Mouse (Mus musculus) heart, adult 2 months (tissue): ENCODE data around the gene Sptbn1. TPM values are rescaled to one million over a fixed set of nuclear protein-coding genes. Genes with fewer than 3 reads are reported as not detected.

ENCODE experiments used
- DNase-seq, 2 experiments: peaks; one replicate each; pipeline ENCODE4 v3.0.0; 2021
- H3K27ac ChIP-seq: fragments of 200-600 bp; 2 replicates; pipeline ENCODE4 v1.8.1; 2022
- H3K27me3 ChIP-seq: fragments of 200-500 bp; 2 replicates; pipeline ENCODE4 v1.6.1; 2012; ENCODE audit warnings: mild to moderate bottlenecking, low read length, inconsistent platforms, mixed read lengths; ENCODE audit not compliant: control insufficient read depth, insufficient read depth
- H3K36me3 ChIP-seq: fragments of 200-500 bp; 2 replicates; pipeline ENCODE4 v1.6.1; 2012; ENCODE audit warnings: low read length, inconsistent platforms; ENCODE audit not compliant: control insufficient read depth, insufficient read depth
- H3K4me1 ChIP-seq: fragments of 200-500 bp; 2 replicates; pipeline ENCODE4 v1.6.1; 2011; ENCODE audit warnings: low read length; ENCODE audit not compliant: control insufficient read depth, insufficient read depth
- H3K4me3 ChIP-seq: fragments of 200-600 bp; 2 replicates; pipeline ENCODE4 v1.8.1; 2022
- H3K79me2 ChIP-seq: fragments of 200-500 bp; replicated peaks from 2 replicates; pipeline ENCODE4 v1.6.1; 2012; ENCODE audit warnings: mild to moderate bottlenecking, inconsistent platforms, low read length, moderate library complexity, mixed read lengths; ENCODE audit not compliant: control insufficient read depth, insufficient read depth
- H3K9ac ChIP-seq: fragments of 200-500 bp; 2 replicates; pipeline ENCODE4 v1.6.1; 2012; ENCODE audit warnings: low read depth, mild to moderate bottlenecking, control low read depth, inconsistent platforms, low read length, mixed read lengths
- CTCF ChIP-seq: fragments of 200-600 bp; IDR thresholded peaks from 2 replicates; pipeline ENCODE4 v1.8.1; 2022; ENCODE audit warnings: antibody characterized with exemption, mild to moderate bottlenecking, moderate library complexity
- EP300 ChIP-seq: fragments of 200-500 bp; IDR thresholded peaks from 2 replicates; pipeline ENCODE4 v1.6.1; 2011; ENCODE audit warnings: low read depth, low read length, control low read depth; ENCODE audit not compliant: insufficient read depth
- POLR2A ChIP-seq: fragments of 200-500 bp; IDR thresholded peaks from 2 replicates; pipeline ENCODE4 v1.6.1; 2011; ENCODE audit warnings: mild to moderate bottlenecking, low read depth, low read length, control low read depth; ENCODE audit not compliant: insufficient read depth
- WGBS: fragments of 180-500 bp; shearing (Covaris S2); methylation state at CpG from one replicate; pipeline ENCODE4 v1.1.7; 2018; 5-methylcytosine and 5-hydroxymethylcytosine counted together
- intact Hi-C: fragments of 180-260 bp; cut with DNase I; formaldehyde crosslinking; loops from one replicate; pipeline ENCODE4 v1.15.1; 2025
- polyA plus RNA-seq: library from polyadenylated mRNA; depleted of rRNA; stranded (reverse); fragments of >200 nt; gene quantifications from 2 replicates; pipeline ENCODE4 v1.2.3, GENCODE M21; 2012
- total RNA-seq, 2 experiments: library from RNA; stranded (reverse); gene quantifications; 2 replicates each; pipeline ENCODE4 v1.2.3; 2021

Gene Sptbn1
- total and polyA plus RNA-seq, 3 experiments: 169 to 570 (median 509) TPM

DNA sequence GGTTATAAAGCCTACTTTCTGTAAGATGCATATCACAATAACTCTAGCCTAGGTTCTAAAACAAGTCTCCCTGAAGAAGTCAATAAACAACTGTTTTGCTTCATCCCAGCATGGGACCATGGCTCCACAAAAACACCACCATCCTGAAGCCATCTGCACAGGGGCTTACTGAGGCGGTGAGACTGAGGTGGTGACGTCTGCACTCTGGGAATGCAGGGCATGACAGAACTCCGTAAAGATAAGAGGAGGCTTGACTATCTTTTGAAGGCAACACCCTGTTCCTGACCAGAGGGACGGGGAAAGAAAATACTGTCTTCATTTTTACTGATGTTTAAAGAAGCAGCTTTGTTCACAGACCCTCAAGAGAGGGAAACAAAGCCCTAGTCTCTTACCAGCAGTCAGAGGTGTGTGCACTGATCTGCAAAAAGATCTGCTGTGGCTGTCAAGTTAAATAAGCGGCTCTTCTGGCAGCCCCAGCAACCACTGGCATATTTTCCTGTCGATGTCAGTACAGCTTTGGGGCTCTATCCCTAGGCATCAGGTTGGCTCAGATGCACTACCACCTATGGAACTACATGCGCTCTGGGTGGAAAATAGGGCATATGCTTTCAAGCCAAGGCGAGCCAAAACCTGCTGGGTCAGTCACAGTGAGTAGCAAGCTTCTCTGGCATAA is 109.8 kb downstream of the Sptbn1 start:
- no peak overlapping the region for H3K4me3 ChIP-seq
- peak overlapping the region; percentile 80 for H3K27ac ChIP-seq
- H3K36me3 ChIP-seq: peaks cover 89% of the 10 kb centered on the region
- 27% methylated on average over 8 of the region's 8 CpGs for WGBS
- peaks cover 56% of the 10 kb centered on the region for H3K4me1 ChIP-seq
- TF ChIP-seq CTCF: no peak
- 0 out of 2 replicates have a peak, but pooled peaks have one; percentile 20 for TF ChIP-seq POLR2A
- TF ChIP-seq EP300: 0 out of 2 replicates have a peak, but pooled peaks have one; percentile 39
- no peaks in the 10 kb centered on the region for H3K27me3 ChIP-seq
- H3K79me2 ChIP-seq: peaks cover 12% of the 10 kb centered on the region
- intact Hi-C loops: no loop called here
- H3K9ac ChIP-seq: peak overlapping the region; percentile 28; the same call in 1 of the 2 replicates
- DNase-seq: peak; percentile 34 to 54

DNA sequence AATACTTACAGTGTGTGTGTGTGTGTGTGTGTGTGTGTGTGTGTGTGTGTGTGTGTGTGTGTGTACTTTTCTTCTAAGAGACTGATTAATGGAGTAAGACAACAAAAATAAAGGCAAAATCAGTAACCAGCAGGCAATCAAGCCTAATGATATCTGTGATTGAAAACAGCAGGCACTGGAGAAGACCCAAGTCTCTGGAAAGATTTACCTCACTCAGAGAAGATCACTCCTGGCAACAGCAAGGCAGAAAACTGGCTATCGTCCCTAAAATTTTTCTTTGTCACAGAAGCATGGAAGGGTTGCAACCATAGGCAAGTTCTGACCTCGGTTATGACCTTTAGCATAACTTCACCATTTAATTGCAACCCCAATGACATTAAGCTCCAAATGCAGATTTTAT is 112.1 kb downstream of the Sptbn1 start:
- TF ChIP-seq EP300 (no peak), POLR2A (no peak)
- H3K36me3 ChIP-seq: peaks cover 92% of the 10 kb centered on the region
- peaks cover 11% of the 10 kb centered on the region for H3K79me2 ChIP-seq
- peaks cover 50% of the 10 kb centered on the region for H3K4me1 ChIP-seq
- DNase-seq: peak in 1 of 2 experiments; percentile 15
- no peak overlapping the region for H3K4me3 ChIP-seq
- no peaks in the 10 kb centered on the region for H3K27me3 ChIP-seq
- no peak overlapping the region for H3K9ac ChIP-seq
- 14% methylated on average over 2 of the region's 2 CpGs for WGBS
- intact Hi-C loops: no loop called here
- H3K27ac ChIP-seq: peak overlapping the region; percentile 37

DNA sequence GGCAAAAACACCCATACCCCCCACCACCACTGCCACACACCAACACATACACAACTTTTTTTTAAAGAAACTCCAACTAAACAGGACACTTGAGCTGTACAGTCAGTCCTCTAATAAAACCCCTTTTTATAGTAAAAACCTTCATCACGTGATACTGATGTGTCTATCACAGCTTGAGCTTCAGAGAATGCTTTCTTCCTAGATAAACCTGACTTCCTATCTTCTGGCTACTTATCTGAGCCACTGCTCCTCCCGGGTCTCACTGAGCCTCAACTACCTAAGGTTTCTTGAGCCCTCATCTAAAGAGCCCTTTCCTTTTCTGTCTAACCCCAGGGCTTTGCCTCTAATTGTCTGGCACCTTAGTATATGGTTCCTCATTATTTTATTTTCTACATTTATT is 113.0 kb downstream of the Sptbn1 start:
- no peak overlapping the region for H3K4me3 ChIP-seq
- H3K4me1 ChIP-seq: peaks cover 45% of the 10 kb centered on the region
- H3K79me2 ChIP-seq: peaks cover 11% of the 10 kb centered on the region
- 41% methylated on average over 2 of the region's 2 CpGs for WGBS
- DNase-seq: no peak
- intact Hi-C loops: no loop called here
- H3K27ac ChIP-seq: peak overlapping the region; percentile 30
- no peak overlapping the region; the same call in 1 of the 2 replicates for H3K9ac ChIP-seq
- TF ChIP-seq CTCF (no peak), EP300 (no peak), POLR2A (no peak)
- H3K27me3 ChIP-seq: no peaks in the 10 kb centered on the region
- H3K36me3 ChIP-seq: peaks cover 94% of the 10 kb centered on the region

DNA sequence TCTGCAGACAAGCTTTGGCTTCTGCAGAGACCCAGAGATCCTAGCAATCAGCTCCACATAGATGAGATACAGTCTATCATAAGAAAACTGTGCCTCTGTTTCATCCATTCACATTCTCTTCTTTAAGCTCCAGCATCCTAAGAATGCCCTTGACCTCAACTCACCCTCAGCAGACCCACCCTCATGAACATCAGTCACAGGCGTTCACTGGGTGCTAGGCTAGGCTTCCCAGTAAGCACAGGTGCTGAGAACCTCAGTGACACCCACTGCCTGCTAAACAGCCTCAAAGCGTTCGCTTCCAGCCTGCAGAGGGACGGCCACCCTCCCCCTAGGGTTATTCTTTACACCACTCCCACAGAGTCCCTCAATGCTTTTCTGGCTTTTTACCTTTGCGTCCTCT is 119.1 kb downstream of the Sptbn1 start:
- Histone ChIP-seq H3K4me1 (peaks cover 21% of the 10 kb centered on the region), H3K27ac (no peak overlapping the region; the same call in 1 of the 2 replicates), H3K79me2 (peaks cover 9% of the 10 kb centered on the region), H3K36me3 (peaks cover 85% of the 10 kb centered on the region), H3K9ac (no peak overlapping the region), H3K27me3 (no peaks in the 10 kb centered on the region), H3K4me3 (no peak overlapping the region)
- DNase-seq: no peak
- no peak for TF ChIP-seq POLR2A
- no peak for TF ChIP-seq EP300
- TF ChIP-seq CTCF: no peak
- intact Hi-C loops: loop anchor here (10.0 kb wide), 1 partner anchor 46 kb away; no protein-coding TSS in a partner anchor
- 42% methylated on average over 5 of the region's 5 CpGs for WGBS

DNA sequence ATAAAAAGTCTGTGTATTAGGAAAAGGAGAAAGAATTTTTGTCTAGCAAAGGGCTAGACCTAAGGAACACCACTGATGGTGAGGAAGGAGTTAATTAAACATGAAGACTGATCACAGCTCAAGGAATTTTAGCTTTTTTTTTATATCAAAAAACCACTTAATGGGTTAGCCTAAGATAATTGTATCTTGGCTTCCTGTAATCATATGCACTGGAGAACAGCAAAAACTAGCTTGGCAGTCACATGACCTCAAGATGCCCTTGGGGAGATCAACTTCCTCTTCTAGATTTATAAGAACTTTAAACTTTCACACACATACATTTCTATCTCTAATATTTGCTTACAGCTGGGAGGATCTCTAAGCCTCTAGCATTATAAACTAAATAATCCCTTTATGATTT is 119.6 kb downstream of the Sptbn1 start:
- no peak overlapping the region for H3K4me3 ChIP-seq
- intact Hi-C loops: loop anchor here (10.0 kb wide), 1 partner anchor 46 kb away; no protein-coding TSS in a partner anchor
- H3K27ac ChIP-seq: peak overlapping the region; percentile 8; the same call in 1 of the 2 replicates

DNA sequence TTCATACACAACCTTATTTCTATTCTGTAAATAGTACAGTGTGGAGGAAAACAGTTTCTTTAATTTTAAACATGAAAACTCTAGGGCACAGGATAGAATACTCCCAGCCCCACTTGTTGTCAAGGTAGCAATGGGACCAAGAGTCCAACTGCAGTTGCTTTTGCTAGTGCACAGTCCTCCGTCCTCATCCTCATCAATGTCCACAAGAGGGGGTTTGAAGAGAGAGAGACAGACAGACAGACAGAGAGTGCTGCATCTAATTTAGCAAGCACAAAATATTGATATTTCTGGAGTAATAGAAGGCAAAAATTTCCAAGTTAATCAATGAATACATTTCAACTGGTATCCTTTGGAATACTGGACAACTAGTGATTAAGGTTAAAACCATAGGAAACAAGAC is 120.1 kb downstream of the Sptbn1 start:
- WGBS: 83% methylated on average over 1 of the region's 1 CpGs
- no peak for DNase-seq
- no peak overlapping the region for H3K4me3 ChIP-seq
- intact Hi-C loops: loop anchor here (10.0 kb wide), 1 partner anchor 47 kb away; no protein-coding TSS in a partner anchor
- H3K36me3 ChIP-seq: peaks cover 85% of the 10 kb centered on the region
- no peak for TF ChIP-seq POLR2A
- peak; percentile 54 for TF ChIP-seq CTCF
- TF ChIP-seq EP300: no peak
- no peak overlapping the region for H3K9ac ChIP-seq
- H3K27ac ChIP-seq: peak overlapping the region; percentile 3; the same call in 1 of the 2 replicates
- H3K79me2 ChIP-seq: peaks cover 9% of the 10 kb centered on the region
- H3K27me3 ChIP-seq: no peaks in the 10 kb centered on the region
- H3K4me1 ChIP-seq: peaks cover 17% of the 10 kb centered on the region

More for the DNA sequence above, 119.6 kb downstream of the Sptbn1 start:
- Histone ChIP-seq H3K79me2 (peaks cover 9% of the 10 kb centered on the region), H3K4me1 (peaks cover 19% of the 10 kb centered on the region), H3K36me3 (peaks cover 85% of the 10 kb centered on the region), H3K9ac (no peak overlapping the region), H3K27me3 (no peaks in the 10 kb centered on the region)
- TF ChIP-seq POLR2A (no peak), EP300 (no peak), CTCF (no peak)
- DNase-seq: no peak
